Mouse (Mus musculus) right cerebral cortex, postnatal 10 days (tissue): ENCODE data around the gene C1qtnf4.
"Not testable (repeated sequence)": the region's sequence is repeated elsewhere in the genome, so short reads cannot be mapped to it uniquely, and the experiment has no call there.

Experiments used
- DNase-seq, 2 experiments: peaks; one replicate each; pipeline ENCODE4 v3.0.0; 2021; ENCODE audit warnings: low spot score in 2 of 2

The C1qtnf4 gene

DNA sequence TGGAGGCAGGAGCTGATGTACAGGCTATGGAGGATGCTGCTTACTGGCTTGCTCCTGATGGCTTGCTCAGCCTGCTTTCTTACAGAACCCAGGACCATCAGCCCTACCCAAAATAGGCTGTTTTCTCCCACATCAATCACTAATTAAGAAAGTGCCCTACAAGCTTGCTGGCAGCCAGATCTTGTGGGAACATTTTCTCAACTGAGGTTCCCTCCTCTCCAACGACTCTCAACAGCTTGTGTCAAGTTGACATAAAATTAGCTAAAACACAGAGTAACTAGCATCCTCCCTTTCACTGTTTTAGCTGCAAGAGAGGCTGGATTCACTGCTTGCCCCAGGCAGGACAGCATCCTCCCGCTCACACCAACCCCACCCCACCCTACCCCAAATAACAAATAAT, 3.8 kb upstream of the C1qtnf4 start:
- no peak for DNase-seq

DNA sequence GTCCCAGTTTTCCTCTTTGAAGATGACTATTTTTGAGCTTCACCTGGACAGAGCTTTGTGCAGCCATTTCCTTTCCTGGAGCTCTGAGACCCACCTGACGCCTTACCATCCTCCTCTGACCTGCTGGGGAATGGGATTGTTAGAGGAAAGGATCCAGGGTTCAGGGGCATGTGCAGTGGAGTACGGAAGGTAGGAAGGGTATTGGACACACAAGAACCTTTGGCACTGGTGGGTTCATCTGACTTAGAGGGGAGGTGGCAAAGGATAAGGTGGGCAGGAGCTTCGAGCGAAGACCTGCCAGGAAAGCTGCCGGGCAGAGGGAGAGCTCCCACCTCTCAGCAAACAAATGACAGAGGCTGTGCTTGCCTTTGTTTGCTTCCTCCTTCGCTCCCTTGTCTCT, 776 bp downstream of the C1qtnf4 start:
- DNase-seq = peak in 1 of 2 experiments; percentile 36

DNA sequence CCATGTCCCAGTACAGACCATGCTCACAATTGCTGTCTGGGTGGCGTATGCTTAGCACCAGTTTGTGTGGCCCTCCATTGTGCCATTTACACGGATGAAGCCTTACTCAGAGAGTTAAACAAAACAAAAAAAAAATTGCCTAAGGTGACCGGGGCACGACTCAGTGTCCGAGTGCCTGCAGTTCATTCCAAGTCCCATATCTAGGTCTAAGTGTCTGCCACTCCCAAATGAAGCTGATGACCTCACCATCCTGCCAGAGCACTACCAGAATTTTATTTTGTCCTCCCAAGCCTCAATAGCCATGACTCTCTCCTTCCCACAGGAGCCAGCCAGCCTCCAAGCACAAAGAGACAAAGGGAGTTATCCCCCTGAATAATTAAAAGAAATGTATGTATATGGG, 2.0 kb downstream of the C1qtnf4 start:
- DNase-seq = no peak

DNA sequence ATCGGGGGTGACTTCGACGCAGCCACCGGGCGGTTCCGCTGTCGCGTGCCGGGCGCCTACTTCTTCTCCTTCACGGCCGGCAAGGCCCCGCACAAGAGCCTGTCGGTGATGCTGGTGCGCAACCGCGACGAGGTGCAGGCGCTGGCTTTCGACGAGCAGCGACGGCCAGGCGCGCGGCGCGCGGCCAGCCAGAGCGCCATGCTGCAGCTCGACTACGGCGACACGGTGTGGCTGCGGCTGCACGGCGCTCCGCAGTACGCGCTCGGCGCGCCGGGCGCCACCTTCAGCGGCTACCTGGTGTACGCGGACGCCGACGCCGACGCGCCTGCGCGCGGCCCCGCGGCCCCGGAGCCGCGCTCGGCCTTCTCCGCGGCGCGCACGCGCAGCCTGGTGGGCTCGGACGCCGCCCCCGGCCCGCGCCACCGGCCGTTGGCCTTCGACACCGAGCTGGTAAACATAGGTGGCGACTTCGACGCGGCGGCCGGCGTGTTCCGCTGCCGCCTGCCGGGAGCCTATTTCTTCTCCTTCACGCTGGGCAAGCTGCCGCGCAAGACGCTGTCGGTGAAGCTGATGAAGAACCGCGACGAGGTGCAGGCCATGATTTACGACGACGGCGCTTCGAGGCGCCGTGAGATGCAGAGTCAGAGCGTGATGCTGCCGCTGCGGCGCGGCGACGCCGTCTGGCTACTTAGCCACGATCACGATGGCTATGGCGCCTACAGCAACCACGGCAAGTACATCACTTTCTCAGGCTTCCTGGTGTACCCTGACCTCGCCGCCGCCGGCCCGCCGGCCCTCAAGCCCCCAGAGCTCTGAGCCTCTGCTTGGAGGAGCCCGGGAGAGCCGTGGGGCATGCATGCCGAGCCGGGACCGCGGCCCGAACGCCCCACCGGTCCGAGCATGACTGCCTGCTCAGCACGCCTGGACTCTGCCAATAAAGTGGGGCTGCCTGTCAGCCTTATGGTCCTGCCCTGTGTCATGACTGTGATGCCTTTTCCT, 4.2 kb downstream of the C1qtnf4 start:
- peak; percentile 63 to 70 for DNase-seq

DNA sequence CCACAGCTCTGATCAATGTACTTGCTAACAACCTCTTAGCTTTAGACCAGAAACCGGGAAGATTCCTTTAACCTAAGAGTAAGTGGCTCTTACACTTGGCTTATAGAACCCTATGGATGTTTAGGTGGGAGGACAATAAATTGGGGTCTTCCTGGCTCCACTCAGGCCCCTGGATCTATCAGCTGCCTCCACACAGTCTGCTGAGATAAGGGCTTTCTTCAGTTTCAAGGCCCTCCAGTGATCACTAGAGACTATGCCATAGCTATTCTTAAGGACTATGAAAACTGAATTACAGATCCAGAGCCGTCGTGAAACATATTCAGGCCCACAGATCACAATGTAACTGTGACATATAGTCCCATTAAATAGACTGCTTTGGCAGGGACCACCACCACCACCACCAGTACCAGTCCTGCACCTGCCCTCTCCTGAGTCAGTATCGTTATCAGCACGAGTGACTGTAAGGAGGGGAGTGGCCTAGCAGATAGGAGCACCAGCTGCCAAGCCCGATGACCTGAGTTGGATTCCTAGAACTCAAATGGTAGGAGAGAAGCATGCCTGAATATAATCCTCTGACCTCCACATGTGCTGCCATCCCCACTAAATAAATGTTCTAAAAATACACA, 8.1 kb downstream of the C1qtnf4 start:
- DNase-seq = no peak

DNA sequence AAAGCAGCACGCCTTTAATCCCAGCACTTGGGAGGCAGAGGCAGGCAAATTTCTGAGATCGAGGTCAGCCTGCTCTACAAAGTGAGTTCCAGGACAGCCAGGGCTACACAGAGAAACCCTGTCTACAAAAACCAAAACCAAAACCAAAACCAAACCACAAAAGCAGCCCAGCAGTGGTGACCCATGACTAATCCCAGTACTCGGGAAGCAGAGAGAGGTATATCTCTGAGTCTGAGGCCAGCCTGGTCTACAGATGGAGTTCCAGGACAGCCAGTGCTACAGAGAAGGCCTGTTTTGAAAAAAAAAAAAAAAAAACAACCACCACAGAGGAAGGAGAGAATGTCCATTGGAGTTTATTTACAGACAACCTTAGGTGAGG, 8.6 kb downstream of the C1qtnf4 start:
- not testable (repeated sequence) for DNase-seq

DNA sequence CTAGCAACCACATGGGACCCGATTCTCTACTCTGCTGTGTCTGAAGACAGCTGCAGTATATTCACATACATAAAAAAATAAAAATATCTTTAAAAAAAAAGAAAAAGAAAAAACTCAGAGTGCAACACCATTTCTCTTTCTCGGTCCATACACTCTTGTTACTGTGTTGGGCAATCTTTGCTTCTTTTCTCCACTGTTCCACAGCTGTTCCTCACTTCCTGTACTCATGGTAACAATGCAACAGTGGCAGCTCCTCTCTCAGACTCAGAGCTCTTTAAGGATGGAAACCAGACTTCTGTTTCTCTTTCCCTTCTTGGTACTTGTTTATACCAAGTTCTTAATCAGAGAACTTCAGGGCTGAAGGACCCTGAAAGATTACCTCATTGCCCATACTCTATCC, 17.7 kb downstream of the C1qtnf4 start:
- no peak for DNase-seq

DNA sequence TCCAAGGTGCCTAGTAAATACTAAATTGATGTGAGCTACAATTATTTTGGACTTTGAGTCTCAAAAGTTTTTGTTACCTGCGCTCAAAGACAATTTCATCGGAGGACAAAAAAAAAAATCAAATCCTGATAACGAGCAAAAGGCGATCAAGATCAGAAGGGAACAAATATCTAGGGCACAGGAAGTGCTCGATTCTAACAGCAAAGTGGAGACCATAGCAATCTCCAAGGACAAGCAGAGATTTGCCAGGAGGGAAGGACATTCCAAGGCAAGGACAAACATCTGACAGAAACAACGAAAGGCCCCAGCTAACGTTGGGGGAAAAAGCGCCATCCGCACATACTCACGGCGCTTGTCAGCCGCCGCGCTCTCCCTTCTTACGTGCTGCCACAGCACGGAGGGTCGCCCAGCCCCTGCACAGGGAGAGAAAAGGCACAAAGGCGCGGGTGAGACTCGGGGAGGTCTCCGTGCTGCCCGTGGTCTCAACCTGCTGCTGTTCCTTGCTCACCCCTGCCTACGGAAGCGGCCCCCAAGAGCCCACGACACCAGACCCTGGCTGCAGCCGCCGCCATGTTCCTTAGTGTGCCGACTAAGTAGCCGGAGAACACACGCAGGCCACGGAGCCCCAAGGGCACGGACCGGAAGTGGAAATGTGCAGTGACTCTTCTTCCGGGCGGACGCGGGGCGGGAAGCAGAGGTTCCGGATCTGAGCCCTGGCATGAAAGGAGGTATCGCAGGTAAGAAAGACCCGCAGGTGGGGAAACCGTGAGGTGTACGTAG, 18.6 kb downstream of the C1qtnf4 start, which contains the start of the genes Kbtbd4 and Ndufs3:
TSS of gene Kbtbd4 (plus strand) at position 665 of the 780 bp plus-strand sequence.
TSS of gene Ndufs3 (minus strand) at position 752 of the 780 bp plus-strand sequence.
- peak; percentile 92 to 93 for DNase-seq

DNA sequence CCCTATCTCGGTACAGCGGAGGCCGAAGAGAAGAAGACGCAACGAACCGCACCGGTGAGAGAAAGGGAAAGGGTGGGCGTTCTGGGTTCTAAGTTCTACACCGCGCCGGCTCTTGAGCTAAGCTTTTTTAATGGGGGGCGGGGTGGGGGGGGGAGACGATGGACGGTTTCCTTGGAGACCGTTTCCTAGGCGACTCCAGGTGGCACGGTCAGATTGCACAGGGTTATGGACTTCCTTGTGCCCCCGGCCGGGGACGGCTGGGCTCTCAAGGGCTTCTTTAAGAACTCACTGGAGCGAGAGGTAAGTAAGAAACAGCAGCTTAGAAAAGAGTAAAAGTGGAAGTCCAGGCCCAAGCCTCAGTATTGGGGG, 19.2 kb downstream of the C1qtnf4 start:
- no peak for DNase-seq

DNA sequence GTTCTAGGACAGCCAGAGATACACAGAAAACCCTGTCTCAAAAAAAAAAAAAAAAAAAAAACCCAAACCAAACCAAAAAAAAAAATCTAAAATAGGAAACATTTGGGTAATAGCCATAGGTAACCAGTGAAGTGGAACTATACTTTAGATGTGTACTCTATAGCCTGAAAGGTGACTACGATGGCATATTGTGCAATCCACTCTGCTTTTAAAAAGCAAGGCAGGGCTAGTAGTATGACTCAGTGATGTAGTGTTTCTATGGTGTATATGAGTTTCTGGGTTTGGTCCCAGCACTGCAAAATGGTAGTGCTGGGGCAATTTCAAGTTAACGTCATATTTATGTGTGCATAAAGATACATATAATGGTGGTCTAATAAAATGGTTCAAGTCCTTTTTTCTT, 21.1 kb downstream of the C1qtnf4 start:
- DNase-seq = no peak

DNA sequence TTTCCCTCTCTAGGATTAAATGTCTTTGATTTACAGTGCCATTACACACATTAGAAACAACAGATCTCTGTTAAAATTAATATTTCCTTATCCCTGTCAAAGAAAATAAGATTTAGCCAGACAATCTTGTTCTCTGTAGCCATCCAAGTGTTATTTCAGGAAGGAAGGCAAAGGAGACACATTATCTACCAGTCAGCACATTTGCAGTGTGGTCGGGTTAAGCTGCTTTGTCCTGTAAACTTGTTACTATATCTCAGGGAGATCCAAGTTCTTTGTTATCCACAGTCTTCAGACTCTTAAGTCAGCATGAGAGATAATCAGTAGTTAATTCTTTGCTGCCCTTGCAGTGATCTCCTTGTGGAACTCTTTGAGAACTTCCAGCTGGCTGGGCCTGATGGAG, 25.2 kb downstream of the C1qtnf4 start:
- DNase-seq = no peak

DNA sequence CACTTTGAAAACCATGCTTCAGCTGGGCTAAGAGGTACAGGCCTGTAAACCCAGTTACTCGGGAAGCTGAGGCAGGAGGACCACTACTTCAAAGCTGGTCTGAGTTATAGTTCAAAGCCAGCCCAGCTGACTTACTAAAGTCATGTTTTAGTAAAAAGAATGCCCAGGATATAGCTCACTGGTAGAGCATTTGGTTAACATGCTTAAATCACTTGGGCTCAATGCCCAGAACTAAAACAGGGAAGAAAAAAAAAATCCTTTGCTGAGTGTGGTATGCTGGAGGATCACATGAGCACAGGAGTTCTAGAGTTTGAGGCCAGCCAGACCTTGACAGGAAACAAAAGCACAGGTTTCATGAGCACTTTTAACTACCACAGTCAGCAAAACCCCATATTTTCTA, 26.0 kb downstream of the C1qtnf4 start:
- no peak for DNase-seq

DNA sequence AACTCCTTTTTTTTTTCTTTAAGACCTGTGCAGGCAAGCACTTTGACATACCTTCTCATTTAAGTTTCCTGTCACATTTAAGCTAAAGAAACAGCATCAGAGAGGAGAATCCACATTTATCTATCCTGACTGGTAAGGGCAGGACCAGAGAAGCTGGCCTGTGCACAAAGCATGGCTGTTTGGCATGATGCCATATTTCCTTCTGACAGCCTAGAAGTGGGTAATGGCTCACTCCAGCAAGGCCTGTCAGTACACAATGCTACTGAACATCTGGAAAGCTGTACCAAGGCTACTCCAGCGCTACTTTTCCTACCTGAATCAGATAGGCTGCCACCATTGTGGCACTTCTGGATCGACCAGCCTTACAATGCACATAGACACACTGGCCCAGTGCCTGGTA, 28.0 kb downstream of the C1qtnf4 start:
- no peak for DNase-seq

DNA sequence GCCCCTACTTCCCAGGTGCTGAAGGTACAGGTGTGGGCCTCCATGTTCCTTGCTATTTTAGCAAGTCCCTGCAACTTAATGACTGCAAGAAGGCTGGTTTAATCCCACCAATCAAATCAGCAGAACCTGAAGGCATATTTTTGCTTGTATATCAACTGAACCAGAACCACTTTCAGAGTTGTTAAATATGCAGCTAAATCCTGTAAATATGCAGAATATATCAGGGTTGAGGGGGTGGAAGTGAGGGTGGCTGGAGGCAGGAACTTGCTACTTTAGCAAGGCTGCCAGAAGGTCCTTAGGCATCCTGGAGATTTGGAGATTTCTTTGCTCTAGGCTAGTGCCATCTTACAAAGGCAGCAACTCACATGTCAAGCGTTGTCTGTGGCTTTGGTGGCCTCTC, 29.9 kb downstream of the C1qtnf4 start:
- DNase-seq = no peak

DNA sequence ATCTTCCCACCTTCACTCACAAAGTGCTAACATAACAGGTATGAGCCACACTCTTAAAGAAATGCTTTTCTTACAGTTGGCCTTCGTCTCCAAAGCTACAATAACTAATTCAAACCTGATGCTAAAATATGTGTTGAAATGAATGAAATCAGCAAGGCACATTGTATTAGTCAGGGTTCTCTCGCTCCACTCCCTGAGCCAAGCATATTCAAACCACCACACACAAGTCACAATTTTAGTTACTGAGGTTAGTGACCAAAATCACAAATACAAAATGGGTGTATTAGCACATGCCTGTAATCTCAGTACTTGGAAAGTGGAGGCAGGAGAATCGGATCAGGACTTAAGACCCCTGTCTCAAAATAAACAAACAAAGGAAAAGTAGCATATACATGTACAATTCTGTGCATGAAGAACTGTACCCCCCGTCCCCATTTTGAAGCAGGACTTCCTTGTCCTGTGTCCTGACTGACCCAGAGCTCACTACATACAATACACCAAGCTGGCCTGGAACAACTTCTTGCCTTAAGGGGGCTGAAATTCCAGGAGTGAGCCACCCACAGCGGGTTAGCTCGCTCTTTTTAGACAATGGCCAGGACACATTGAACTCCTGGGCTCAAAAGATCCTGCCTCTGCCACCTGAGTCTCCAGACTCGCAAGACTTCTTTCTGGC, 31.0 kb downstream of the C1qtnf4 start:
- no peak for DNase-seq

DNA sequence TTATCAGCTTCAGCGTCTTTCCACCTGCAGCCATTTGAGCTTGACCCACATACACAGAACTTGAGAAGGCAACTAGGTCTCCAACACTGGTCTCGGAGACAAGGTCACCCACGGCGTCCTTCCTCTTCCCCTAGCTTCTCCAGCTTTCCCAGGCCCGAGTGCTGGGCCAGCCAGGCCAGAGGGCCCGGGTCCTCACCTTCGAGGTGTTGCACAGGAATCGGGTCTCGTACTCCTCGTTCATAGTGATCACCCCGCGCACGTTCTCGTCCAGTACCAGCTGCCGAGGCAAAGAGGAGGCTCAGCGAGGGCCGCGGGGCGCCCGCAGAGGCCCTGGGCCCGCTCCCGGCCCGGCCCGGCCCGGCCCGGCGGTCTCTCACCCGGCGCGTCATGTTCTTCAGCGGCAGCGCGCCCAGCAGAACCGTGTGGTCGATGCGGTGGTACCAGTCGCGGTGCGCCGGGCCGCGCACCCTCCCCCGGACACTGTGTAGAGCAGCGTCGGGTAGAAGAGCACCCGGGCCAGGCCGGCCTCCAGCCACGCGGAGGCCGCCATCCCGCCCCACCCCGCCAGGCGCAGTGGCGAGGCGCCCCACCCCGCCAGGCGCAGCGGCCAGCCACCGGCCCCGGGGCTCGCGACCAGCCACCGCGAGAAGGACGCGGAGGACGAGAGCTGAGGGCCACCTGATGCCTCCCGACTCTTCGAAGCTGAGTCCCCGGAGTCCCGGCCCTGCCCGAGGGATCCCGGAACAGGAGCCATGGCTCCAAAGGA, 31.8 kb downstream of the C1qtnf4 start:
- DNase-seq = peak; percentile 68 to 69

DNA sequence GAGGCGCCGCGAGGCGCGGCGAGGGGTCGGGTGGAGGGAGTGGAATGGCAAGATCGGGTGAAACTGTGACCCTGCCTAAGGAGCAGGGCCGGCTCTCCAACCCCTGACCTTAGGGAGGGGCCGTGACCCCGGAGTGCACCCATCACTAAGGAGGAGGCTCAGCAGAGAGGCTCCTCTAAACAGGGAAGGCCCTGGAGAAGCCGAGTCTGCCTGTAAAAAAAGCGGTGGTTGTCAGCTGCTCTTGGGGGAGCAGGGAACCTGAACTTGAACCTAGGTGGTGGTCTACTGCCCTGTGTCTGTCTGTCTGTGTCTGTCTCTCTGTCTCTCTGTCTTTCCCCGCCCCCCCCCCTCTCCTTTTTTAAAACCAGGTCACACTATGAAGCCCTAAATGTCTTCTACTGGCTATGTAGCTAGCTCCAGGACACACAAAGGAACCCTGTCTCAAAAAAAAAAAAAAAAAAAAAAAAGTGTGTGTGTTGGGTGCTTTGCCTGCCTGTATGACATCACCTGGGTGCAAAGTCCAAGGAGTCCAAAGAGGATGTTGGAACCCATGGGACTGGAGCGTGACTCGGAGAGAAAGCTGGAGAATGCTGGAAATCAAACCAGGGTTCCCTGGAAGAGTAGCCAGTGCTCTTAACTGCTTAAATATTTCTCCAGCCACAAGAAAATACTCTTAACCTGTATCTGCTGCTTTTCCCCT, 32.5 kb downstream of the C1qtnf4 start:
- DNase-seq = no peak

DNA sequence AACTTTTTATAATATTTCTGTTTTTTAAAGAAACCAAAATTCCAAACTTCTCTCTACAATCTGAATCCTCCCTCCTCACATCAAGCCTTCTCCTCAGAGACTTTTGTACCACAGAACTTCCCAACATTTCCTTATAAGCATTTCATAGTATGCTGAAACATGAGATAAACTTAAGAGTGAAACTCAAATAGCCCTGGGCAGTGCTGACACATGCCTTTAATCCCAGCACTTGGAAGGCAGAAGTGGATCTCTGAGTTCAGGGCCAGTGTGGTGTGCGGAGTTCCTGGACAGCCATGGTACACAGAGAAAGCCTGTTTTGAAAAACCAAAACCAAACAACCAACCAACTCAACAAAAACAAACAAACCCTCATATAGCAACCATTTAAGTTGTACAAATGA, 35.5 kb downstream of the C1qtnf4 start:
- DNase-seq = no peak

DNA sequence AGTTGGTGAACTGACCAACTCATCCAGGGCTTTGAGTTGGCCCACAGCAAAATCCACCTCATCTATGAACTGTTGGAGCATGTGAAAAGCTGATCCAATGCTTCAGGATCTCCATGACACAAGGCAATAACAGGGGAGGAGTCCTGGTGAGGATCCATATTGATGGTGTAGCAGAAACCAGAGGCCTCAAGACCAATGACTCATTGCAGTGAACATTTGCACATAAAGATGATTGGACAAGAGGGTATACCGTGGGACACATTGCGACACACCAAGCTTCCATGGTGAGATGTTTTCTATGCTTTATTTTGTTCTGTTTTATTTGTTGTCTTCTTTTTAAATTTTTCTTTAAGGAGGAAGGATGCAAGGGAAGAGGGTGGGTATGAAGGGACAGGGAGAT, 37.0 kb downstream of the C1qtnf4 start:
- DNase-seq = no peak

DNA sequence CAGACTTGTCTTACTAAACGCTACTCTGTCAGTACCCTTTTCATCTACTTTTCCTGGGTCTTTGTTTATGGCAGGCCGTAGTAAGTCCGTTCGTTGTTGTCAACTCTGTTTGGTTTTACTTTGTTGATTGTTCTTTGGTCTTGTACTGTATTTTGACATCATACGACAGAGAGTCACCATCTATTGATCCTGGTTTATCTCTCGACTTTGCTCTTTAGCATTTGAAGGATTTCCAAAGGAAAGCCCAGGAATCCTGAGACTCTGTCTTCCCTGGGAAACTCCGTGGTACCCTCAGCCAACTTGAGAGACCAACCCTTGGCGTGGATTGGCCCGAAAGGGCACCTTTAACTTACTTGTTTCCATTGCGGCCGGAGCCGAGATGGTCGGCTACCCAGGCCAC, 42.9 kb downstream of the C1qtnf4 start:
- no peak for DNase-seq
